In genomic region chr13:20299424-20299823, GRCm38 (mm10) we compare ENCODE assay signal across 9 mouse cellular contexts.
DNase-seq lines count a peak whose midpoint lies in the region; ATAC-seq lines count a peak whose summit lies in the region.
"Had no signal": no experiment of that assay in that cellular context is flagged by ENCODE, and none has a peak within 500 bp of the region (broad histone marks: within the 10 kb centered on the region; RNA-seq: fewer than 3 reads in every experiment).

No protein-coding gene starts in this region.

- no peaks in the 10 kb centered on the region for H3K9me3 ChIP-seq in forebrain, embryonic 12.5 days

- no peak overlapping the region for H3K4me3 ChIP-seq in forebrain, embryonic 12.5 days (replicated peaks)

- no peak overlapping the region for H3K27ac ChIP-seq in forebrain, embryonic 12.5 days
- H3K27ac ChIP-seq: macrophage had no signal

- no peaks in the 10 kb centered on the region for H3K27me3 ChIP-seq in forebrain, embryonic 12.5 days

- peak; percentile 70 for ATAC-seq in forebrain, embryonic 12.5 days (ENCODE audit: low FRiP score)

- H3K4me2 ChIP-seq in forebrain, embryonic 12.5 days, result no peak overlapping the region

- no peak overlapping the region for H3K9ac ChIP-seq in forebrain, embryonic 12.5 days

- H3K4me1 ChIP-seq in forebrain, embryonic 12.5 days, result no peaks in the 10 kb centered on the region

- 73% methylated on average over 3 of the region's 3 CpGs for WGBS in forebrain, embryonic 12.5 days

- DNase-seq in adrenal gland, postnatal 10 days, result peak; percentile 23
- DNase-seq in adrenal gland, adult 18-20 months (ENCODE audit: low spot score in 2 of 2), result no peak
- peak; percentile 59 to 64 for DNase-seq in right cerebral cortex, adult 2 months (ENCODE audit: low spot score in 2 of 2)
- DNase-seq in right cerebral cortex, postnatal 25 days, result no peak
- peak; percentile 25 to 41 for DNase-seq in kidney, postnatal 36 days
- DNase-seq in retina, adult 2 months (ENCODE audit: low read depth, low spot score), result peak; percentile 13
- no peak for DNase-seq in adrenal gland, adult 8-10 months

- H3K36me3 ChIP-seq in forebrain, embryonic 12.5 days (replicated peaks), result no peaks in the 10 kb centered on the region

Comparison
In these comparisons a context has a peak if more than half of its experiments do, and no peak if none do; other contexts are left out.
1. DNase-seq: peak in adrenal gland, postnatal 10 days (single experiment), right cerebral cortex, adult 2 months (2 of 2), kidney, postnatal 36 days (2 of 2) and retina, adult 2 months (single experiment); none in adrenal gland, adult 18-20 months (0 of 2), right cerebral cortex, postnatal 25 days (single experiment) and adrenal gland, adult 8-10 months (single experiment).